Mouse (Mus musculus) heart, embryonic 12.5 days (tissue): Measurements from ENCODE around the gene Map3k5. TPM values are rescaled to one million over a fixed set of nuclear protein-coding genes. Genes with fewer than 3 reads are reported as not detected.
A peak's percentile ranks its signal among the peaks of the same experiment; 100 is the strongest.

Source experiments
- ATAC-seq: fragments of 200-750 bp; cut with Nextera tagmentation; 2 replicates; pipeline ENCODE4 v1.8.0; 2017; ENCODE audit warnings: moderate TSS enrichment, moderate library complexity; ENCODE audit not compliant: insufficient number of reproducible peaks, low FRiP score
- H3K27ac ChIP-seq: fragments of 300-500 bp; sonication (generic); 2 replicates; pipeline ENCODE4 v1.5.1; 2016; ENCODE audit warnings: mild to moderate bottlenecking, moderate library complexity; ENCODE audit not compliant: poor library complexity, severe bottlenecking
- H3K27me3 ChIP-seq: fragments of 300-500 bp; sonication (generic); replicated peaks from 2 replicates; pipeline ENCODE4 v1.6.1; 2016; ENCODE audit warnings: mild to moderate bottlenecking, moderate library complexity
- H3K36me3 ChIP-seq: fragments of 300-500 bp; sonication (generic); 2 replicates; pipeline ENCODE4 v1.6.1; 2016; ENCODE audit warnings: mild to moderate bottlenecking, moderate library complexity
- H3K4me1 ChIP-seq: fragments of 300-500 bp; sonication (generic); replicated peaks from 2 replicates; pipeline ENCODE4 v1.6.1; 2016; ENCODE audit warnings: mild to moderate bottlenecking
- H3K4me2 ChIP-seq: fragments of 300-500 bp; sonication (generic); 2 replicates; pipeline ENCODE4 v1.6.1; 2016; ENCODE audit warnings: mild to moderate bottlenecking, moderate library complexity
- H3K4me3 ChIP-seq: fragments of 300-500 bp; sonication (generic); 2 replicates; pipeline ENCODE4 v1.5.1; 2016; ENCODE audit warnings: mild to moderate bottlenecking
- H3K9ac ChIP-seq: fragments of 300-500 bp; sonication (generic); 2 replicates; pipeline ENCODE4 v1.6.1; 2016; ENCODE audit warnings: mild to moderate bottlenecking, moderate library complexity
- H3K9me3 ChIP-seq: fragments of 300-500 bp; sonication (generic); replicated peaks from 2 replicates; pipeline ENCODE4 v1.6.1; 2016; ENCODE audit warnings: mild to moderate bottlenecking, moderate library complexity
- WGBS: fragments of 180-500 bp; shearing (Covaris S2); methylation state at CpG from one replicate; pipeline ENCODE4 v1.1.7; 2016; 5-methylcytosine and 5-hydroxymethylcytosine counted together
- polyA plus RNA-seq: library from polyadenylated mRNA; unstranded; fragments of >200 nt; fragmentation: Nextera tagmentation; extraction: Ambion mirVana; gene quantifications from 2 replicates; pipeline ENCODE4 v1.2.1, GENCODE M21; 2016

Gene Map3k5
- polyA plus RNA-seq, 1 experiment from 2014 or later = 4.8 TPM

DNA sequence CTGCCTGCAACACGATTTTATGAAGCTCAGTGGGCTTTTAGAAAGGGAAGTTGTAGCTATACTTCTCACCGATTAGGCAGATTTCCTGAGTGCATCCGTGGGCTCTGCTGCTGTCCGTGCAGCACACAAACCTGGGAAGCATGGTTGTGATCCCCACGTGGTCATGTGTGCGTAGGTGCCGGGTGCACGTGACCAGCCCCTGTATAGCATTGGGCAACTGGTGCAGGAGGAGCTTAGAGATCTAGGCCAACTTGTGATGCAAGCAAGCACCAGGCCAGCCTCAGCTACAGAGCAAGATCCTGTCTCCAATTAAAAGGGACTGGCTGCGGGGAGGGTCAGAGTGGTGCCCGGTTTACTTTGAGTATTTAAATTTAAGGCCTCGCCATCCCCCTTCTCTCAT, 232.5 kb downstream of the Map3k5 start:
- H3K27ac ChIP-seq = no peak overlapping the region
- H3K4me2 ChIP-seq = no peak overlapping the region
- WGBS = 71% methylated on average over 11 of the region's 11 CpGs
- no peak overlapping the region for H3K4me3 ChIP-seq
- peaks cover 21% of the 10 kb centered on the region for H3K4me1 ChIP-seq
- H3K27me3 ChIP-seq = no peaks in the 10 kb centered on the region
- ATAC-seq = no peak
- H3K36me3 ChIP-seq = no peaks in the 10 kb centered on the region
- 0 out of 2 replicates have a peak, but pooled peaks cover 7% of the 10 kb centered on the region for H3K9me3 ChIP-seq
- H3K9ac ChIP-seq = no peak overlapping the region

DNA sequence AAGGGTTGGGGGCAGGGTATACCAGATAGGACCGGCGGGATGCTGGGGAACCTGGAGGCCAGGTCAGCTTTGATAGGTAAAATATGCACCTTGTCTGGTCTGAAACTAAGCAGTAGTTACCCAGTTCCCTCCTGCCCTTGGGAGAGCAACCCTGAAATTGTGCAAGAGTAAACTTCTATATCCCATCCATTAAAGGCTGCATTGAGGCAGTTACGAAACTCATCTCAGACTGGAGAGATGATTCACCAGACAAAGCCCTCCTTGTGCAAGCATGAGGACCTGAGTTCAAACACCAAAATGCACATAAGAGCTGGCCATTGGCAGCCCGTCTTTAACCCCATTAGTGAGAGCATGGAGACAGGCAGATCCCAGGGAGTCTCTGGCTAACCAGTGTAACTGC, 233.2 kb downstream of the Map3k5 start:
- no peak overlapping the region for H3K4me3 ChIP-seq
- ATAC-seq = no peak
- no peak overlapping the region for H3K4me2 ChIP-seq
- no peaks in the 10 kb centered on the region for H3K27me3 ChIP-seq
- H3K9me3 ChIP-seq = 0 out of 2 replicates have a peak, but pooled peaks cover 7% of the 10 kb centered on the region
- WGBS = 85% methylated on average over 4 of the region's 4 CpGs
- H3K4me1 ChIP-seq = peaks cover 21% of the 10 kb centered on the region
- no peak overlapping the region for H3K9ac ChIP-seq
- no peak overlapping the region for H3K27ac ChIP-seq
- H3K36me3 ChIP-seq = no peaks in the 10 kb centered on the region

DNA sequence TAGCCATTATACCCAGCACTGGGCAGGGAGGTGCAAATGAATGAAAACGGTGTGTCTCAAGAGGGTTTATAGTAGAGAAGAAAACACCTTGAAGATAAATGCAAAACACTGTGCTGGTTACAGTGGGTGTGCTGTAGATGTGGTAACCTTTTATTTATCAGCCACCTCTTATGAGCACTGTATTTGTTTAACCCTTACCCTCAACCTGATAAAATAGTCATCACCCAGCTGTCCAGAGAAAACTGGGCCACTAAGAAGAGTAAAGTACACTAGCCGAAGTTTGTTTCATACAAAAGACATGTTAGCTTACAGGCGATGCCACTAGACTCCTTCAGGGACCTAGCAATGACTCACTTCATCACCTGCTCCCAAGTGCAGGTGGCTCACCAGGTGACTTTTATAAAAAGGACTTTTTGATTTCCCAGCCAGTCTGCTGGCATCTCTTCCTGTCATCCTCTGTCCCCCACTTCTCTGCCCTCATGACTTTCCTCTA, 235.0 kb downstream of the Map3k5 start:
- Histone ChIP-seq H3K36me3 (no peaks in the 10 kb centered on the region), H3K27ac (no peak overlapping the region), H3K9me3 (0 out of 2 replicates have a peak, but pooled peaks cover 7% of the 10 kb centered on the region), H3K27me3 (no peaks in the 10 kb centered on the region), H3K4me2 (no peak overlapping the region), H3K4me3 (no peak overlapping the region), H3K9ac (no peak overlapping the region), H3K4me1 (peaks cover 16% of the 10 kb centered on the region)
- ATAC-seq = no peak
- WGBS = 80% methylated on average over 3 of the region's 3 CpGs

DNA sequence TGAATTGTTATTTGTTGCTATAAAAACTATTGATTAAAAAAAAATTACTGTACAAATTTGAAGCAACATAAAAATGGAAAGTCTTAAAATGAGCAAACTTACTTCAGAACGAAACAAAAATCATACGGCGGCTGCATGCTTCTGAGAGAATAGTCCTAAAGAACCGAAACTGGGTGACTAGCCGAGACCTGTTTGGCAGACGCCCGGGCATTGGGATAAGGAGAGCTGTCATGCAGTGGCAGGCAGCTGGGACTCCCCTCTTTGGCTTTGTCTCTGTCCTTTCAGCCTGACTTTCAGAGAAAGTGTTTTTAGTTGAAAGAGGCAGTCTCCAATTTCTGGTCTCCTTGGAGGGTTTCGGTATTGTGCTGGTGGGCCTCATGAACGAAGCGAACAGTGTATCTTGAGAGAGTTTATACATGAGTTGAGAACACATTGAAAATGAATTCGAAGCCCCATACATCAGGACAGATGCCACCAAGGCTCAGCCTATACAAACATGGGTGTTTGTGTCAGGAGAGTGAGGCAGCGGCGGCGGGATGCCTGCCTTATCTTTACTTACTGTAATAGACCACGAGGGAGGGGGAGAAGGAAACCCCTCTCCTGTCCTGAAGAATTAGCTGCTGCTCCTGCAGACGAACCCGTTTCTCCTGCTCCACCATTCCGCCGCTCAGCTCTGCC, 235.8 kb downstream of the Map3k5 start:
- Histone ChIP-seq H3K9me3 (0 out of 2 replicates have a peak, but pooled peaks cover 4% of the 10 kb centered on the region), H3K4me1 (peaks cover 16% of the 10 kb centered on the region), H3K36me3 (no peaks in the 10 kb centered on the region), H3K4me3 (peak overlapping the region; percentile 11; the same call in 1 of the 2 replicates), H3K27me3 (no peaks in the 10 kb centered on the region), H3K9ac (no peak overlapping the region), H3K4me2 (peak overlapping the region; percentile 58), H3K27ac (no peak overlapping the region)
- WGBS = 24% methylated on average over 19 of the region's 19 CpGs
- ATAC-seq = no peak

DNA sequence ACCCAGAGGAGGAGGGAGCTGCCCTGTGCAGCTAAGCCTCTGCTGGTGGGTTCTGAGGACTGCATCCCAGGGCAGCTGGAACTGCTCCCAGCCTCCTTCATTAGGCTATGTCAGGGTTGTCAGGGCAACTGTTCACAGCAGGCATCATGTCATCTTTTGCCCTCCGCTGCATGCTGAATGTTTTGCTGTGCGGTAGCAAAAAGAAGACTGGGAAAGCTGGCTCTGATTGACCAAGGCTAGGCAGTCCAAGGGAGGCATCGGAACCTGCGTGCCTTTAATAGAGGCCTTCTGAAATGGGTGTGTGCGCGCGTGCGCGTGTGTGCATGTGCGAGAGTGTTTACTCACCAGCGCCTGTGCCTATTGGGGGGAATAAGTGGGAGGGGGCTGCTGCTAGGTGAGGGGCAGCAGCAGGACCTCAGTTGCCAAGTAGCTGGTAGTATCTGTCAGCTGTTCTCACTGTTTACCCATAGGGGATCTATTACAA, 236.4 kb downstream of the Map3k5 start:
- WGBS = 49% methylated on average over 11 of the region's 11 CpGs
- H3K9me3 ChIP-seq = no peaks in the 10 kb centered on the region
- no peak overlapping the region for H3K27ac ChIP-seq
- H3K4me2 ChIP-seq = peak overlapping the region; percentile 58
- H3K4me3 ChIP-seq = peak overlapping the region; percentile 11
- H3K4me1 ChIP-seq = peaks cover 16% of the 10 kb centered on the region
- peak; percentile 87 for ATAC-seq
- no peak overlapping the region for H3K9ac ChIP-seq
- no peaks in the 10 kb centered on the region for H3K36me3 ChIP-seq
- no peaks in the 10 kb centered on the region for H3K27me3 ChIP-seq

- H3K4me2 ChIP-seq = peak overlapping the region; percentile 58; the same call in 1 of the 2 replicates
- no peak for ATAC-seq
- H3K9me3 ChIP-seq = no peaks in the 10 kb centered on the region
- 85% methylated on average over 12 of the region's 12 CpGs for WGBS
- H3K27ac ChIP-seq = no peak overlapping the region
- H3K4me1 ChIP-seq = peaks cover 16% of the 10 kb centered on the region
- H3K36me3 ChIP-seq = no peaks in the 10 kb centered on the region
- H3K27me3 ChIP-seq = no peaks in the 10 kb centered on the region
- H3K4me3 ChIP-seq = no peak overlapping the region
- H3K9ac ChIP-seq = no peak overlapping the region
Observed at GRCm38 (mm10) chr10:20171209-20171608, 236.9 kb downstream of the Map3k5 start.

GRCm38 (mm10) chr10:20171756-20172155, 237.5 kb downstream of the Map3k5 start:
- H3K9ac ChIP-seq = no peak overlapping the region
- WGBS = 47% methylated on average over 4 of the region's 4 CpGs
- H3K27ac ChIP-seq = no peak overlapping the region
- no peaks in the 10 kb centered on the region for H3K36me3 ChIP-seq
- no peak overlapping the region for H3K4me2 ChIP-seq
- H3K4me1 ChIP-seq = peaks cover 16% of the 10 kb centered on the region
- no peaks in the 10 kb centered on the region for H3K9me3 ChIP-seq
- H3K27me3 ChIP-seq = no peaks in the 10 kb centered on the region
- no peak for ATAC-seq
- no peak overlapping the region for H3K4me3 ChIP-seq

DNA sequence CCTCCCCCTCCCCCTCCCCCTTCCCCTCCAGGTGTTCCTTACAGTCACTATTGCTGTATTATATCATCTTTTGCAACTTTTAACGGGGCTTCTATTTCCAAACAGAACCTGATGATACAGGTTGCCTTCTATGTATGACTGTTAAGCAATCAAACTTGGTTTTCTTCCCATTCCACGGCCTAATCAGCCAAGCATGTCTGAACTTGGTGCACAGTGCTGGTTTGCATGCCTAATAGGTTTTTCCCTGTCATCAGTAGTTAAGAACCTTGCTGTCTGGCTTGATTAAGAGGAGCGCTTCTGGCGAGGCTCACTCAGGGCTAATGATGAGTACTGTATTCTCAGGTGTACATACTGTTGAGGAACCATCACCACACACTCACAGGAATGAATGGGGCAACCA, 239.5 kb downstream of the Map3k5 start:
- 75% methylated on average over 4 of the region's 4 CpGs for WGBS
- Histone ChIP-seq H3K36me3 (no peaks in the 10 kb centered on the region), H3K27ac (no peak overlapping the region), H3K9me3 (no peaks in the 10 kb centered on the region), H3K9ac (no peak overlapping the region), H3K4me3 (no peak overlapping the region), H3K27me3 (no peaks in the 10 kb centered on the region), H3K4me1 (peaks cover 17% of the 10 kb centered on the region), H3K4me2 (no peak overlapping the region)
- ATAC-seq = no peak

DNA sequence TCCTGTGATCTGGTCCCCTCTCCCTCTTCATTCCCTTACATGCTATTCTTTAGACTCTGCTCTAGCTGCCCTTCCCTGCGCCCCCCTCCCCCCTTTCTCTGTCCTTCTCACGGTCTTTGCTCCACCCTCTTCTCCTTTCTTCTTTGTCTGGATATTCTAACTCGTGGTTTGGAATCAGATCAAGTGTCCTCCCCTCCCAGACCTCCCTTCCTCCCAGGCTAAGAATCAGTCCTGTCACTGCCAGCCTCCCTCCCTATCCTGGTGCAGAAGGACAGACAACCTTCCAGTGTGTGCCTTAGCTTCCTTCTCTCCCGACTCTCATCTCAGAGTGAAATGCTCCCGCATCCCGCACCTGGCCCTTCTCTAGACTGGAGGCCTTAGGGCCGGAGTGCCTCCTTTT, 241.8 kb downstream of the Map3k5 start:
- no peaks in the 10 kb centered on the region for H3K27me3 ChIP-seq
- no peak overlapping the region for H3K4me2 ChIP-seq
- H3K36me3 ChIP-seq = no peaks in the 10 kb centered on the region
- H3K27ac ChIP-seq = no peak overlapping the region
- ATAC-seq = no peak
- H3K4me1 ChIP-seq = peaks cover 13% of the 10 kb centered on the region
- H3K9me3 ChIP-seq = no peaks in the 10 kb centered on the region
- 67% methylated on average over 7 of the region's 7 CpGs for WGBS
- no peak overlapping the region for H3K4me3 ChIP-seq
- no peak overlapping the region for H3K9ac ChIP-seq

DNA sequence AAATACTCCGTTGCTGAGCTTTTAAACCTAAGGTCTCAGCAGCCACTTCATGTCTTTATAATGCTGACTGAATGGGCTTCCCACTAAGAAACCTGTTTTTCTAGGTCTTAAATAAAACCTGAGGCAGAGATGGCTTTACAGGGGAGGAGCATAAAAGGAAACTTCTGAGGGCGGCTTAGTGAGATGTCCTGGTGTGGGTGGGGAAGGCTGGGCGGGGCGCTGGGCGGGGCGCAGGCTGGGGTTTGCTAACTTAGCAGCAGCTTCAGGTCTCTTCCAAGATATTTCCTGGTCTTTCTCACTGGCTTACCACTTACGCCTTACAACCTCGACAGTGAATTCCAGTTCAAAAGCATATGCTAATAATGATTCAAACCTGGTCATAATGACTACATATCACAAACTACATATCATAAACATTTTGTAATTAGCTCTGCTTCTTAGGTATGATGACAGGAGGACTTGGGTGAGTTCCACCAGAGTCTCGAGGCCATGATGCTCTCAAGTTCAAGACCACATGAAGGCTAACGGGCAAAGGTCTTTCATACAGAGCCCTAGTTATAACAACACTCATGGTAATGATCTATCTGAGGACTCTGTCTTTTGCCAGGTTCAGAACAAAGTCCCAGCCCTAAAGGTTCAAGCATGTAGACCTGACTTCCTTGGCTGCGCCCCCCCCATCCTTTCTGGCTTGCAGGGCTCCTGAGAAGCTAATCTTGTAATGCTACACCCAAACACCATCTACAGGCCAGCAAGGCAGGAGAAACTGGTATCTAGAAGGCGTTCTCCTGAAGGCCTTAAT, 244.7 kb downstream of the Map3k5 start:
- H3K4me2 ChIP-seq = no peak overlapping the region
- H3K36me3 ChIP-seq = no peaks in the 10 kb centered on the region
- H3K27ac ChIP-seq = no peak overlapping the region
- no peak for ATAC-seq
- 37% methylated on average over 12 of the region's 12 CpGs for WGBS
- no peak overlapping the region for H3K4me3 ChIP-seq
- H3K9me3 ChIP-seq = no peaks in the 10 kb centered on the region
- H3K27me3 ChIP-seq = no peaks in the 10 kb centered on the region
- peaks cover 25% of the 10 kb centered on the region for H3K4me1 ChIP-seq
- H3K9ac ChIP-seq = no peak overlapping the region

GRCm38 (mm10) chr10:20181198-20181597, 246.9 kb downstream of the Map3k5 start:
- no peaks in the 10 kb centered on the region for H3K9me3 ChIP-seq
- WGBS = 20% methylated on average over 10 of the region's 10 CpGs
- H3K4me2 ChIP-seq = no peak overlapping the region
- peaks cover 31% of the 10 kb centered on the region for H3K4me1 ChIP-seq
- no peaks in the 10 kb centered on the region for H3K27me3 ChIP-seq
- H3K9ac ChIP-seq = no peak overlapping the region
- no peak for ATAC-seq
- H3K36me3 ChIP-seq = no peaks in the 10 kb centered on the region
- H3K27ac ChIP-seq = no peak overlapping the region
- H3K4me3 ChIP-seq = no peak overlapping the region
